Mouse (Mus musculus): Measurements from ENCODE around the gene Cdc42bpa. TPM values are rescaled to one million over a fixed set of nuclear protein-coding genes. Genes with fewer than 3 reads are reported as not detected.

Cdc42bpa gene
- polyA plus RNA-seq (2015; fragmentation: Nextera tagmentation; extraction: Ambion mirVana): 18.0 and 18.5 TPM in 2 replicates

- no peaks in the 10 kb centered on the region for H3K27me3 ChIP-seq
- H3K36me3 ChIP-seq: no peaks in the 10 kb centered on the region
- H3K27ac ChIP-seq: peak within 1 kb of the TSS; percentile 98
- peaks cover 27% of the 10 kb centered on the region for H3K4me1 ChIP-seq
- under 1% methylated on average over 95 of the region's 128 CpGs for WGBS
- ATAC-seq (replicated peaks; ENCODE audit: low FRiP score): peak; percentile 94
- peak within 1 kb of the TSS; percentile 80 for H3K4me2 ChIP-seq
- peak within 1 kb of the TSS; percentile 88 for H3K9ac ChIP-seq
- peak within 1 kb of the TSS; percentile 83 for H3K4me3 ChIP-seq (replicated peaks)
- H3K9me3 ChIP-seq (replicated peaks): no peaks in the 10 kb centered on the region
Observed at GRCm38 (mm10) chr1:179959721-179960542, at the start of gene Cdc42bpa. TSS of gene Cdc42bpa (plus strand) at chr1:179960472.

- 68% methylated on average over 4 of the region's 4 CpGs for WGBS
- ATAC-seq (replicated peaks; ENCODE audit: low FRiP score): no peak
- Histone ChIP-seq H3K9me3 (replicated peaks) (no peaks in the 10 kb centered on the region), H3K27ac (no peak overlapping the region), H3K9ac (no peak overlapping the region), H3K36me3 (no peaks in the 10 kb centered on the region), H3K27me3 (no peaks in the 10 kb centered on the region), H3K4me2 (no peak overlapping the region), H3K4me1 (peaks cover 10% of the 10 kb centered on the region; the same call in 1 of the 2 replicates), H3K4me3 (replicated peaks) (no peak overlapping the region)
Observed at GRCm38 (mm10) chr1:179913471-179913870, 46.8 kb upstream of the Cdc42bpa start.

GRCm38 (mm10) chr1:179917036-179917435 is 43.2 kb upstream of the Cdc42bpa start:
- ATAC-seq (replicated peaks; ENCODE audit: low FRiP score): no peak
- Histone ChIP-seq H3K36me3 (no peaks in the 10 kb centered on the region), H3K4me3 (replicated peaks) (no peak overlapping the region), H3K4me1 (peaks cover 10% of the 10 kb centered on the region; the same call in 1 of the 2 replicates), H3K27ac (peak overlapping the region; percentile 28), H3K4me2 (no peak overlapping the region), H3K27me3 (no peaks in the 10 kb centered on the region), H3K9ac (no peak overlapping the region), H3K9me3 (replicated peaks) (no peaks in the 10 kb centered on the region)
- WGBS: 44% methylated on average over 4 of the region's 4 CpGs

GRCm38 (mm10) chr1:179917481-179917880 is 42.8 kb upstream of the Cdc42bpa start:
- Histone ChIP-seq H3K4me2 (no peak overlapping the region), H3K9ac (no peak overlapping the region), H3K27ac (peak overlapping the region; percentile 28), H3K36me3 (no peaks in the 10 kb centered on the region), H3K4me1 (peaks cover 10% of the 10 kb centered on the region; the same call in 1 of the 2 replicates), H3K4me3 (replicated peaks) (no peak overlapping the region), H3K27me3 (no peaks in the 10 kb centered on the region), H3K9me3 (replicated peaks) (no peaks in the 10 kb centered on the region)
- WGBS: 66% methylated on average over 11 of the region's 11 CpGs
- ATAC-seq (replicated peaks; ENCODE audit: low FRiP score): no peak

- Histone ChIP-seq H3K4me2 (no peak overlapping the region), H3K27ac (no peak overlapping the region), H3K4me3 (replicated peaks) (no peak overlapping the region), H3K27me3 (no peaks in the 10 kb centered on the region), H3K9ac (no peak overlapping the region), H3K36me3 (no peaks in the 10 kb centered on the region), H3K9me3 (replicated peaks) (no peaks in the 10 kb centered on the region), H3K4me1 (peaks cover 17% of the 10 kb centered on the region)
- 89% methylated on average over 8 of the region's 8 CpGs for WGBS
- no peak for ATAC-seq (replicated peaks; ENCODE audit: low FRiP score)
Observed at GRCm38 (mm10) chr1:179919656-179920436, 40.4 kb upstream of the Cdc42bpa start.

GRCm38 (mm10) chr1:179923661-179924405 is 36.4 kb upstream of the Cdc42bpa start:
- 50% methylated on average over 10 of the region's 10 CpGs for WGBS
- Histone ChIP-seq H3K9ac (no peak overlapping the region), H3K27ac (peak overlapping the region; percentile 45; the same call in 1 of the 2 replicates), H3K4me1 (peaks cover 7% of the 10 kb centered on the region), H3K36me3 (no peaks in the 10 kb centered on the region), H3K9me3 (replicated peaks) (no peaks in the 10 kb centered on the region), H3K4me2 (no peak overlapping the region), H3K4me3 (replicated peaks) (no peak overlapping the region), H3K27me3 (no peaks in the 10 kb centered on the region)
- ATAC-seq (replicated peaks; ENCODE audit: low FRiP score): no peak

GRCm38 (mm10) chr1:179926240-179926639 is 34.0 kb upstream of the Cdc42bpa start:
- no peaks in the 10 kb centered on the region for H3K9me3 ChIP-seq (replicated peaks)
- WGBS: 78% methylated on average over 6 of the region's 6 CpGs
- ATAC-seq (replicated peaks; ENCODE audit: low FRiP score): no peak
- H3K4me2 ChIP-seq: no peak overlapping the region
- H3K36me3 ChIP-seq: no peaks in the 10 kb centered on the region
- H3K27ac ChIP-seq: no peak overlapping the region
- no peak overlapping the region for H3K4me3 ChIP-seq (replicated peaks)
- no peaks in the 10 kb centered on the region for H3K27me3 ChIP-seq
- H3K9ac ChIP-seq: no peak overlapping the region
- peaks cover 7% of the 10 kb centered on the region for H3K4me1 ChIP-seq

- WGBS: 83% methylated on average over 6 of the region's 6 CpGs
- Histone ChIP-seq H3K27me3 (no peaks in the 10 kb centered on the region), H3K4me1 (peaks cover 7% of the 10 kb centered on the region), H3K27ac (no peak overlapping the region), H3K9ac (no peak overlapping the region), H3K4me2 (no peak overlapping the region), H3K9me3 (replicated peaks) (no peaks in the 10 kb centered on the region), H3K4me3 (replicated peaks) (no peak overlapping the region), H3K36me3 (no peaks in the 10 kb centered on the region)
- ATAC-seq (replicated peaks; ENCODE audit: low FRiP score): no peak
Observed at GRCm38 (mm10) chr1:179927102-179927501, 33.2 kb upstream of the Cdc42bpa start.

GRCm38 (mm10) chr1:179928822-179929221 is 31.4 kb upstream of the Cdc42bpa start:
- no peak overlapping the region for H3K9ac ChIP-seq
- no peak overlapping the region for H3K27ac ChIP-seq
- no peak overlapping the region for H3K4me3 ChIP-seq (replicated peaks)
- H3K9me3 ChIP-seq (replicated peaks): no peaks in the 10 kb centered on the region
- no peak for ATAC-seq (replicated peaks; ENCODE audit: low FRiP score)
- no peaks in the 10 kb centered on the region for H3K27me3 ChIP-seq
- WGBS: 64% methylated on average over 7 of the region's 7 CpGs
- H3K4me1 ChIP-seq: peaks cover 2% of the 10 kb centered on the region
- no peaks in the 10 kb centered on the region for H3K36me3 ChIP-seq
- H3K4me2 ChIP-seq: no peak overlapping the region

GRCm38 (mm10) chr1:179931247-179931646 is 29.0 kb upstream of the Cdc42bpa start:
- Histone ChIP-seq H3K4me2 (no peak overlapping the region), H3K9ac (no peak overlapping the region), H3K36me3 (no peaks in the 10 kb centered on the region), H3K27me3 (no peaks in the 10 kb centered on the region), H3K9me3 (replicated peaks) (no peaks in the 10 kb centered on the region), H3K4me3 (replicated peaks) (no peak overlapping the region), H3K27ac (no peak overlapping the region), H3K4me1 (no peaks in the 10 kb centered on the region)
- ATAC-seq (replicated peaks; ENCODE audit: low FRiP score): no peak
- 78% methylated on average over 3 of the region's 3 CpGs for WGBS

GRCm38 (mm10) chr1:179934064-179934463 is 26.2 kb upstream of the Cdc42bpa start:
- H3K27me3 ChIP-seq: no peaks in the 10 kb centered on the region
- no peak overlapping the region for H3K27ac ChIP-seq
- no peak overlapping the region for H3K4me3 ChIP-seq (replicated peaks)
- H3K4me2 ChIP-seq: no peak overlapping the region
- H3K9me3 ChIP-seq (replicated peaks): no peaks in the 10 kb centered on the region
- H3K36me3 ChIP-seq: no peaks in the 10 kb centered on the region
- H3K4me1 ChIP-seq: no peaks in the 10 kb centered on the region
- ATAC-seq (replicated peaks; ENCODE audit: low FRiP score): no peak
- WGBS: 89% methylated on average over 3 of the region's 3 CpGs
- H3K9ac ChIP-seq: no peak overlapping the region

Measured in kidney, embryonic 15.5 days (tissue).